Mouse (Mus musculus) liver, embryonic 12.5 days (tissue): ENCODE measurements around the gene Rab5c. TPM values are rescaled to one million over a fixed set of nuclear protein-coding genes. Genes with fewer than 3 reads are reported as not detected.

ENCODE experiments used
- polyA plus RNA-seq: library from polyadenylated mRNA; unstranded; fragments of >200 nt; fragmentation: Nextera tagmentation; extraction: Ambion mirVana; gene quantifications from 2 replicates; pipeline ENCODE4 v1.2.1, GENCODE M21; 2016

Rab5c gene
- polyA plus RNA-seq, 1 experiment from 2014 or later: 18.1 TPM

Other genes with a start within 250 kb of the Rab5c start
- gene Acly, start 210.2 kb downstream of the Rab5c start, polyA plus RNA-seq: 135 and 136 TPM in 2 replicates
- 0.10 and 0.14 TPM in 2 replicates for gene Ttc25, start 192.6 kb downstream of the Rab5c start, polyA plus RNA-seq
- gene Cnp, start 163.3 kb downstream of the Rab5c start, polyA plus RNA-seq: 12.9 and 15.1 TPM in 2 replicates
- gene Nkiras2, start 119.0 kb downstream of the Rab5c start, polyA plus RNA-seq: 22.5 and 24.4 TPM in 2 replicates
- gene Dnajc7, start 118.0 kb downstream of the Rab5c start, polyA plus RNA-seq: 109 and 122 TPM in 2 replicates
- gene Zfp385c, start 45.8 kb downstream of the Rab5c start, polyA plus RNA-seq: 0.32 TPM in 1 of 2 replicates, not detected in the other
- gene Dhx58, start 33.9 kb downstream of the Rab5c start, polyA plus RNA-seq: 1.5 and 2.1 TPM in 2 replicates
- gene Kat2a, start 25.8 kb downstream of the Rab5c start, polyA plus RNA-seq: 39.4 and 40.2 TPM in 2 replicates
- gene Hspb9, start 24.4 kb downstream of the Rab5c start, polyA plus RNA-seq: 0.29 and 0.33 TPM in 2 replicates
- not detected in 2 replicates for gene Kcnh4, start 21.7 kb upstream of the Rab5c start, polyA plus RNA-seq
- not detected in 2 replicates for gene Hcrt, start 24.7 kb upstream of the Rab5c start, polyA plus RNA-seq
- gene Ghdc, start 32.7 kb upstream of the Rab5c start, polyA plus RNA-seq: 2.1 and 2.4 TPM in 2 replicates
- gene Stat5b, start 112.5 kb upstream of the Rab5c start, polyA plus RNA-seq: 31.6 and 33.7 TPM in 2 replicates
- 16.0 and 17.7 TPM in 2 replicates for gene Stat5a, start 121.1 kb upstream of the Rab5c start, polyA plus RNA-seq
- 37.3 and 40.1 TPM in 2 replicates for gene Stat3, start 201.3 kb upstream of the Rab5c start, polyA plus RNA-seq
- 28.9 and 30.0 TPM in 2 replicates for gene Cavin1, start 232.7 kb upstream of the Rab5c start, polyA plus RNA-seq